Comparison of ENCODE assay signal across 30 mouse cellular contexts in genomic region chr7:3313571-3313970, GRCm38 (mm10). TPM values are rescaled to one million over a fixed set of nuclear protein-coding genes. Genes with fewer than 3 reads are reported as not detected.
DNase-seq lines count a peak whose midpoint lies in the region; ATAC-seq and TF ChIP-seq lines count a peak whose summit lies in the region.
"Had no signal": no experiment of that assay in that cellular context is flagged by ENCODE, and none has a peak within 500 bp of the region (broad histone marks: within the 10 kb centered on the region; RNA-seq: fewer than 3 reads in every experiment).

No protein-coding gene starts in this region.

- H3K4me3 ChIP-seq in heart, embryonic 11.5 days (ENCODE audit: low read depth, low read length) = no peak overlapping the region
- no peak overlapping the region for H3K4me3 ChIP-seq in kidney, embryonic 16.5 days (ENCODE audit: low read length)
- no peak overlapping the region for H3K4me3 ChIP-seq in stomach, embryonic 16.5 days (replicated peaks; ENCODE audit: low read length)
- H3K4me3 ChIP-seq in stomach, postnatal 0 days (ENCODE audit: low read depth, low read length) = no peak overlapping the region
- H3K4me3 ChIP-seq: embryonic facial prominence, embryonic 13.5 days; forebrain, embryonic 10.5 days; limb, embryonic 10.5 days; limb, embryonic 15.5 days; liver, embryonic 13.5 days; myocyte; stomach, embryonic 15.5 days had no signal

- no peak overlapping the region for H3K27ac ChIP-seq in heart, embryonic 11.5 days (ENCODE audit: low read depth, low read length)
- H3K27ac ChIP-seq in kidney, embryonic 16.5 days (ENCODE audit: low read length) = no peak overlapping the region
- no peak overlapping the region for H3K27ac ChIP-seq in stomach, embryonic 16.5 days (ENCODE audit: low read length)
- no peak overlapping the region for H3K27ac ChIP-seq in stomach, postnatal 0 days (replicated peaks)
- H3K27ac ChIP-seq: embryonic facial prominence, embryonic 13.5 days; forebrain, embryonic 10.5 days; hindbrain, embryonic 14.5 days; kidney, postnatal 0 days; limb, embryonic 10.5 days; limb, embryonic 15.5 days; liver, embryonic 13.5 days; stomach, embryonic 15.5 days had no signal

- no peak for TF ChIP-seq CTCF in stomach, postnatal 0 days (IDR thresholded peaks at IDR 0.05; ENCODE audit: low read depth)

- no peak overlapping the region for H3K4me2 ChIP-seq in heart, embryonic 11.5 days
- no peak overlapping the region for H3K4me2 ChIP-seq in kidney, embryonic 16.5 days (replicated peaks; ENCODE audit: low read depth, low read length)
- no peak overlapping the region for H3K4me2 ChIP-seq in stomach, embryonic 16.5 days (ENCODE audit: low read depth, low read length)
- H3K4me2 ChIP-seq in stomach, postnatal 0 days (replicated peaks; ENCODE audit: low read depth) = no peak overlapping the region
- H3K4me2 ChIP-seq: embryonic facial prominence, embryonic 13.5 days; hindbrain, embryonic 14.5 days; limb, embryonic 15.5 days; liver, embryonic 13.5 days; stomach, embryonic 15.5 days had no signal

- 77% methylated on average over 8 of the region's 8 CpGs for WGBS in heart, embryonic 11.5 days (ENCODE audit: insufficient replicate concordance)
- WGBS in kidney, embryonic 16.5 days = 79% methylated on average over 8 of the region's 8 CpGs
- WGBS in stomach, embryonic 16.5 days = 70% methylated on average over 8 of the region's 8 CpGs
- WGBS in stomach, postnatal 0 days = 74% methylated on average over 8 of the region's 8 CpGs

- H3K4me1 ChIP-seq in heart, embryonic 11.5 days (ENCODE audit: control insufficient read depth, insufficient read depth, low read length) = no peaks in the 10 kb centered on the region; the same call in 1 of the 2 replicates
- H3K4me1 ChIP-seq in kidney, embryonic 16.5 days (ENCODE audit: insufficient read depth, low read length) = no peaks in the 10 kb centered on the region
- H3K4me1 ChIP-seq in stomach, embryonic 16.5 days (ENCODE audit: control insufficient read depth, insufficient read depth, low read length) = no peaks in the 10 kb centered on the region
- H3K4me1 ChIP-seq in stomach, postnatal 0 days (replicated peaks; ENCODE audit: control insufficient read depth, insufficient read depth) = no peaks in the 10 kb centered on the region
- H3K4me1 ChIP-seq: embryonic facial prominence, embryonic 13.5 days; limb, embryonic 15.5 days; liver, embryonic 13.5 days; stomach, embryonic 15.5 days had no signal

- H3K9ac ChIP-seq in heart, embryonic 11.5 days (ENCODE audit: low read depth, low read length) = no peak overlapping the region
- H3K9ac ChIP-seq in kidney, embryonic 16.5 days (replicated peaks; ENCODE audit: low read length) = no peak overlapping the region
- no peak overlapping the region for H3K9ac ChIP-seq in stomach, embryonic 16.5 days (ENCODE audit: low read length)
- no peak overlapping the region for H3K9ac ChIP-seq in stomach, postnatal 0 days (ENCODE audit: low read length)
- H3K9ac ChIP-seq: embryonic facial prominence, embryonic 13.5 days; forebrain, postnatal 0 days; hindbrain, embryonic 14.5 days; limb, embryonic 15.5 days; liver, embryonic 13.5 days; stomach, embryonic 15.5 days had no signal

- no peaks in the 10 kb centered on the region for H3K36me3 ChIP-seq in heart, embryonic 11.5 days (ENCODE audit: control insufficient read depth, insufficient read depth, low read length)
- H3K36me3 ChIP-seq in kidney, embryonic 16.5 days (ENCODE audit: insufficient read depth, low read length) = no peaks in the 10 kb centered on the region
- H3K36me3 ChIP-seq in stomach, embryonic 16.5 days (ENCODE audit: control insufficient read depth, insufficient read depth, low read length) = no peaks in the 10 kb centered on the region
- no peaks in the 10 kb centered on the region for H3K36me3 ChIP-seq in stomach, postnatal 0 days (ENCODE audit: control insufficient read depth, insufficient read depth, low read length)
- H3K36me3 ChIP-seq: embryonic facial prominence, embryonic 13.5 days; forebrain, embryonic 10.5 days; limb, embryonic 10.5 days; limb, embryonic 15.5 days; liver, embryonic 13.5 days; stomach, embryonic 15.5 days had no signal

- H3K27me3 ChIP-seq in heart, embryonic 11.5 days (ENCODE audit: control insufficient read depth, insufficient read depth, low read length) = no peaks in the 10 kb centered on the region
- H3K27me3 ChIP-seq in kidney, embryonic 16.5 days (ENCODE audit: insufficient read depth, low read length) = no peaks in the 10 kb centered on the region
- H3K27me3 ChIP-seq in stomach, embryonic 16.5 days (ENCODE audit: control insufficient read depth, insufficient read depth, low read length) = no peaks in the 10 kb centered on the region
- H3K27me3 ChIP-seq in stomach, postnatal 0 days (ENCODE audit: control insufficient read depth, insufficient read depth, low read length) = no peaks in the 10 kb centered on the region
- H3K27me3 ChIP-seq: embryonic facial prominence, embryonic 13.5 days; liver, embryonic 13.5 days; Patski; stomach, embryonic 15.5 days had no signal

- TF ChIP-seq EP300 in stomach, postnatal 0 days (optimal IDR thresholded peaks at IDR 0.05) = no peak

- no peak for ATAC-seq in heart, embryonic 11.5 days (replicated peaks; ENCODE audit: insufficient number of reproducible peaks, low FRiP score, low TSS enrichment)
- 0 out of 2 replicates have a peak, but pooled peaks have one; percentile 27 for ATAC-seq in kidney, embryonic 16.5 days (ENCODE audit: low FRiP score, low TSS enrichment)
- 0 out of 2 replicates have a peak, but pooled peaks have one; percentile 21 for ATAC-seq in stomach, embryonic 16.5 days (ENCODE audit: insufficient read depth, low FRiP score)
- no peak for ATAC-seq in stomach, postnatal 0 days (ENCODE audit: low FRiP score, low TSS enrichment)
- ATAC-seq: Patski had no signal

- DNase-seq in heart, adult 11 months = peak; percentile 84
- no peak for DNase-seq in kidney, postnatal 14 days
- DNase-seq in stomach, postnatal 0 days (ENCODE audit: low spot score) = no peak
- DNase-seq in cerebellum, postnatal 36 days = no peak
- DNase-seq in cerebellum, adult 11 months = no peak
- DNase-seq: adrenal gland, postnatal 14 days; cerebellum, adult 18-20 months; cerebellum, postnatal 10 days; forebrain, postnatal 0 days; heart, postnatal 14 days; kidney, adult 18-20 months; layer of hippocampus, adult 9-11 months; liver, embryonic 13.5 days; lung, adult 18-20 months; lung, postnatal 10 days; right cerebral cortex, postnatal 25 days; thymus, adult 18-20 months; thymus, postnatal 25 days had no signal

- H3K9me3 ChIP-seq in heart, embryonic 11.5 days (replicated peaks; ENCODE audit: control insufficient read depth, low read length) = peaks cover 4% of the 10 kb centered on the region; the same call in 1 of the 2 replicates
- H3K9me3 ChIP-seq in kidney, embryonic 16.5 days (ENCODE audit: low read length) = no peaks in the 10 kb centered on the region
- no peaks in the 10 kb centered on the region for H3K9me3 ChIP-seq in stomach, embryonic 16.5 days (replicated peaks; ENCODE audit: control insufficient read depth, low read length)
- no peaks in the 10 kb centered on the region for H3K9me3 ChIP-seq in stomach, postnatal 0 days (ENCODE audit: control insufficient read depth, low read length)
- H3K9me3 ChIP-seq: limb, embryonic 10.5 days; limb, embryonic 15.5 days; liver, embryonic 13.5 days; stomach, embryonic 15.5 days had no signal

RNA-seq across cellular contexts. Expression of gene Cacng7, which starts 19.2 kb away (rescaled TPM):
- 0.24 and 0.27 TPM in 2 replicates for polyA plus RNA-seq in heart, embryonic 11.5 days (2014; fragmentation: Nextera tagmentation; extraction: Ambion mirVana)
- polyA plus RNA-seq in kidney, embryonic 16.5 days (2015; fragmentation: Nextera tagmentation; extraction: Ambion mirVana) = 0.81 and 0.92 TPM in 2 replicates
- polyA plus RNA-seq in stomach, embryonic 16.5 days (2015; fragmentation: Nextera tagmentation; extraction: Ambion mirVana) = 0.96 and 1.4 TPM in 2 replicates
- 0.69 and 0.79 TPM in 2 replicates for polyA plus RNA-seq in stomach, postnatal 0 days (2015; fragmentation: Nextera tagmentation; extraction: Ambion mirVana)
- polyA plus RNA-seq: liver, embryonic 13.5 days had no signal

RNA-seq across cellular contexts. Expression of gene Prkcg, which starts 24.6 kb away (rescaled TPM):
- 0.10 and 0.14 TPM in 2 replicates for polyA plus RNA-seq in heart, embryonic 11.5 days (2014; fragmentation: Nextera tagmentation; extraction: Ambion mirVana)
- polyA plus RNA-seq in kidney, embryonic 16.5 days (2015; fragmentation: Nextera tagmentation; extraction: Ambion mirVana) = 0.14 and 0.23 TPM in 2 replicates
- 0.32 and 1.1 TPM in 2 replicates for polyA plus RNA-seq in stomach, embryonic 16.5 days (2015; fragmentation: Nextera tagmentation; extraction: Ambion mirVana)
- 0.13 and 0.24 TPM in 2 replicates for polyA plus RNA-seq in stomach, postnatal 0 days (2015; fragmentation: Nextera tagmentation; extraction: Ambion mirVana)

RNA-seq across cellular contexts. Expression of gene Myadm, which starts 24.7 kb away (rescaled TPM):
- polyA plus RNA-seq in heart, embryonic 11.5 days (2014; fragmentation: Nextera tagmentation; extraction: Ambion mirVana) = 221 and 235 TPM in 2 replicates
- polyA plus RNA-seq in kidney, embryonic 16.5 days (2015; fragmentation: Nextera tagmentation; extraction: Ambion mirVana) = 95.0 and 108 TPM in 2 replicates
- 170 and 217 TPM in 2 replicates for polyA plus RNA-seq in stomach, embryonic 16.5 days (2015; fragmentation: Nextera tagmentation; extraction: Ambion mirVana)
- 94.0 and 97.7 TPM in 2 replicates for polyA plus RNA-seq in stomach, postnatal 0 days (2015; fragmentation: Nextera tagmentation; extraction: Ambion mirVana)

Comparison
In these comparisons a context has a peak if more than half of its experiments do, and no peak if none do; other contexts are left out.
1. ATAC-seq: peak in kidney, embryonic 16.5 days (single experiment) and stomach, embryonic 16.5 days (single experiment); none in heart, embryonic 11.5 days (single experiment) and stomach, postnatal 0 days (single experiment).